Mouse (Mus musculus) kidney, embryonic 14.5 days (tissue): ENCODE data around the gene Slc45a3. TPM values are rescaled to one million over a fixed set of nuclear protein-coding genes. Genes with fewer than 3 reads are reported as not detected.
A peak's percentile ranks its signal among the peaks of the same experiment; 100 is the strongest.

Experiments used
- ATAC-seq: fragments of 200-750 bp; cut with Nextera tagmentation; 2 replicates; pipeline ENCODE4 v1.8.0; 2017; ENCODE audit warnings: moderate number of reproducible peaks, mild to moderate bottlenecking, moderate TSS enrichment, moderate library complexity; ENCODE audit not compliant: low FRiP score, low TSS enrichment
- H3K27ac ChIP-seq: fragments of 300-500 bp; sonication (generic); 2 replicates; pipeline ENCODE4 v1.5.1; 2014; ENCODE audit warnings: low read depth, mild to moderate bottlenecking, low read length, moderate library complexity, mixed read lengths
- H3K27me3 ChIP-seq: fragments of 300-500 bp; sonication (generic); 2 replicates; pipeline ENCODE4 v1.6.1; 2014; ENCODE audit warnings: mild to moderate bottlenecking, low read length; ENCODE audit not compliant: control insufficient read depth, insufficient read depth
- H3K36me3 ChIP-seq: fragments of 300-500 bp; sonication (generic); 2 replicates; pipeline ENCODE4 v1.6.1; 2014; ENCODE audit warnings: low read length, mixed read lengths; ENCODE audit not compliant: control insufficient read depth, insufficient read depth
- H3K4me1 ChIP-seq: fragments of 300-500 bp; sonication (generic); 2 replicates; pipeline ENCODE4 v1.6.1; 2014; ENCODE audit warnings: low read length, mixed read lengths; ENCODE audit not compliant: control insufficient read depth, insufficient read depth
- H3K4me2 ChIP-seq: fragments of 300-500 bp; sonication (generic); replicated peaks from 2 replicates; pipeline ENCODE4 v1.6.1; 2014; ENCODE audit warnings: low read depth, mild to moderate bottlenecking, low read length
- H3K4me3 ChIP-seq: fragments of 300-500 bp; sonication (generic); 2 replicates; pipeline ENCODE4 v1.5.1; 2014; ENCODE audit warnings: mild to moderate bottlenecking, low read length
- H3K9ac ChIP-seq: fragments of 300-500 bp; sonication (generic); 2 replicates; pipeline ENCODE4 v1.6.1; 2014; ENCODE audit warnings: low read depth, mild to moderate bottlenecking, low read length, moderate library complexity
- H3K9me3 ChIP-seq: fragments of 300-500 bp; sonication (generic); 2 replicates; pipeline ENCODE4 v1.6.1; 2016; ENCODE audit warnings: low read length; ENCODE audit not compliant: control insufficient read depth
- WGBS: fragments of 180-500 bp; shearing (Covaris S2); extraction: QIAGEN DNeasy Blood & Tissue Kit; methylation state at CpG from one replicate; pipeline ENCODE4 v1.1.7; 2014; 5-methylcytosine and 5-hydroxymethylcytosine counted together
- polyA plus RNA-seq: library from polyadenylated mRNA; unstranded; fragments of >200 nt; fragmentation: Nextera tagmentation; extraction: Ambion mirVana; gene quantifications from 2 replicates; pipeline ENCODE4 v1.2.1, GENCODE M21; 2014

Slc45a3 gene
- polyA plus RNA-seq, 1 experiment from 2014 or later, result 7.3 TPM

- peak; percentile 33 for ATAC-seq
- Histone ChIP-seq H3K9me3 (no peaks in the 10 kb centered on the region), H3K27ac (peak overlapping the region; percentile 42; the same call in 1 of the 2 replicates), H3K36me3 (no peaks in the 10 kb centered on the region), H3K4me3 (peak overlapping the region; percentile 82), H3K9ac (peak overlapping the region; percentile 81), H3K27me3 (peaks cover 8% of the 10 kb centered on the region), H3K4me1 (peaks cover 11% of the 10 kb centered on the region), H3K4me2 (peak overlapping the region; percentile 99)
- WGBS, result under 1% methylated on average over 72 of the region's 76 CpGs
Observed at GRCm38 (mm10) chr1:131963085-131963951, 551 bp downstream of the Slc45a3 start.

DNA sequence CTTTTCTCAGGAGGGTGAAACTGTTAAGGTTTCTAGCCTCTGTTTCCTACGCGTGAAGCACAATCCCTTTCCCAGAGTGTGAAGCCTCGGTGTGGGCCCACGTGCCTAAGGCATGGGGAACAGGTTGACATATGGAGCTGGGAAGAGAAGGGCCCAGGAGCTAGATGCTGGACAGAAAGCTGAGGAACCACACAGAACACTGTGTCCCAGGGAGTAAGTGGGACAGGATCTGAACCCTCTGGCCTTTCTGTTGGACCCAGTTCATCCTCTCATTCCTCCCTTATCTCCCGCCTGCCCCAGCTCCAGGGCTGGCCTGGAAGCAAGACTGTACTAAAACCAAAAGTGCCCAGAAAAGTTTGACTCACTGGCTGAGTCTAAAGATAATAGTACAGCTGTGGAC, 1.3 kb downstream of the Slc45a3 start:
- Histone ChIP-seq H3K4me3 (no peak overlapping the region; the same call in 1 of the 2 replicates), H3K4me2 (peak overlapping the region; percentile 99), H3K9ac (0 out of 2 replicates have a peak overlapping the region, but pooled peaks have one; percentile 81), H3K4me1 (peaks cover 15% of the 10 kb centered on the region), H3K27ac (no peak overlapping the region), H3K27me3 (peaks cover 11% of the 10 kb centered on the region), H3K36me3 (no peaks in the 10 kb centered on the region), H3K9me3 (no peaks in the 10 kb centered on the region)
- WGBS, result 37% methylated on average over 5 of the region's 5 CpGs
- no peak for ATAC-seq

DNA sequence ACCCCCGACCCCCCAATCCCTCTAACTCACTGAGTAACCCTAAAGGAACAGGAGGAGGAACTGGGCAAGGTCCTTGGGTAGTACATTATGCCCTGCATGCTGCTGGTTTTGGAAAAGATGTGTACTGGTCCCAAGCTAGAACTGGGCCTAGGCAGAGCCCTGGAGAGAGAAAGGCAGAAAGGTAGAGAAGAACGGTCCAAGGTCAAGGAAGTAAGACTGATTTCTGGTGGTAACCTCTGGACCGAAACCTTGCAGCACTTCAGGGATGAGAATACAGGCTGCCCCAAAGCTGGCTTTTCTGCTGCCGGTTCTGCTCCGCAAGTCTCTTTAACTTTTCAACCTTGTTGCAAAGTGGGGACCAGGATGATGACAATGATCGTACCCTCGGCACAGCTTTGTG, 1.8 kb downstream of the Slc45a3 start:
- no peak for ATAC-seq
- H3K4me1 ChIP-seq, result peaks cover 16% of the 10 kb centered on the region
- H3K4me3 ChIP-seq, result no peak overlapping the region
- no peak overlapping the region for H3K27ac ChIP-seq
- H3K9ac ChIP-seq, result no peak overlapping the region
- H3K4me2 ChIP-seq, result peak overlapping the region; percentile 99; the same call in 1 of the 2 replicates
- H3K27me3 ChIP-seq, result peaks cover 11% of the 10 kb centered on the region
- H3K9me3 ChIP-seq, result no peaks in the 10 kb centered on the region
- WGBS, result 71% methylated on average over 7 of the region's 7 CpGs
- no peaks in the 10 kb centered on the region for H3K36me3 ChIP-seq

GRCm38 (mm10) chr1:131965818-131966217, 3.1 kb downstream of the Slc45a3 start:
- Histone ChIP-seq H3K9me3 (no peaks in the 10 kb centered on the region), H3K36me3 (no peaks in the 10 kb centered on the region), H3K4me3 (no peak overlapping the region), H3K9ac (no peak overlapping the region), H3K4me2 (no peak overlapping the region), H3K4me1 (peaks cover 23% of the 10 kb centered on the region), H3K27ac (no peak overlapping the region), H3K27me3 (peaks cover 11% of the 10 kb centered on the region)
- 32% methylated on average over 5 of the region's 5 CpGs for WGBS
- ATAC-seq, result no peak

- 54% methylated on average over 7 of the region's 7 CpGs for WGBS
- Histone ChIP-seq H3K36me3 (no peaks in the 10 kb centered on the region), H3K4me1 (peaks cover 39% of the 10 kb centered on the region), H3K27ac (no peak overlapping the region), H3K4me2 (no peak overlapping the region), H3K9me3 (no peaks in the 10 kb centered on the region), H3K27me3 (peaks cover 11% of the 10 kb centered on the region), H3K9ac (no peak overlapping the region), H3K4me3 (no peak overlapping the region)
- no peak for ATAC-seq
Observed at GRCm38 (mm10) chr1:131967336-131967735, 4.6 kb downstream of the Slc45a3 start.

- Histone ChIP-seq H3K27ac (no peak overlapping the region), H3K9ac (no peak overlapping the region), H3K4me2 (no peak overlapping the region), H3K4me1 (peaks cover 46% of the 10 kb centered on the region), H3K4me3 (no peak overlapping the region), H3K36me3 (no peaks in the 10 kb centered on the region), H3K9me3 (no peaks in the 10 kb centered on the region), H3K27me3 (peaks cover 11% of the 10 kb centered on the region)
- no peak for ATAC-seq
- WGBS, result 35% methylated on average over 3 of the region's 3 CpGs
Observed at GRCm38 (mm10) chr1:131968556-131968955, 5.8 kb downstream of the Slc45a3 start.

DNA sequence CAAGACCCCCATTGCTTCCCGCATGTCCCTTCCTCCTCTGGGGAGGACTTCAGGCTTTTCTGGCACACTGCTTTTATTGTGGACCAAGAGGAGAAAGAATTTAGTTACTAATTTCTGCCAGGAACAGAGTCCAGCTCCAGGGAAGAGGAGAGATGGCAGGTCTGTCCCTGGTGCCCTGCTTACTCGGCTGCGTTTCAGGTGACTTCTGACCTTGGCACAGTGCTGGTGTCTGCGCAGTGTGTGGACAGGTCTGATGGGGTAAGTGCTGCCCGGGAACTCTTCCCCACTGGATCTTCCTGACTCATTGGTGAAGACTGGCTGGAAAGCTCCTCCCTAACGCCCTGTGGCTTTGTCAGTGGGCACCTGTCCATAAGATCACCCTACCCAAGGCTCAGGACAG, 6.2 kb downstream of the Slc45a3 start:
- Histone ChIP-seq H3K4me2 (no peak overlapping the region), H3K36me3 (no peaks in the 10 kb centered on the region), H3K4me1 (peaks cover 46% of the 10 kb centered on the region), H3K9me3 (no peaks in the 10 kb centered on the region), H3K4me3 (no peak overlapping the region), H3K9ac (no peak overlapping the region), H3K27ac (no peak overlapping the region), H3K27me3 (peaks cover 8% of the 10 kb centered on the region)
- ATAC-seq, result no peak
- 66% methylated on average over 6 of the region's 6 CpGs for WGBS

- Histone ChIP-seq H3K4me2 (no peak overlapping the region), H3K9ac (no peak overlapping the region), H3K9me3 (no peaks in the 10 kb centered on the region), H3K36me3 (no peaks in the 10 kb centered on the region), H3K4me1 (peaks cover 43% of the 10 kb centered on the region), H3K27ac (no peak overlapping the region), H3K27me3 (peaks cover 8% of the 10 kb centered on the region; the same call in 1 of the 2 replicates), H3K4me3 (no peak overlapping the region)
- 51% methylated on average over 4 of the region's 4 CpGs for WGBS
- ATAC-seq, result no peak
Observed at GRCm38 (mm10) chr1:131969825-131970224, 7.1 kb downstream of the Slc45a3 start.

- no peaks in the 10 kb centered on the region for H3K9me3 ChIP-seq
- 0 out of 2 replicates have a peak overlapping the region, but pooled peaks have one; percentile 26 for H3K4me2 ChIP-seq
- H3K9ac ChIP-seq, result no peak overlapping the region; the same call in 1 of the 2 replicates
- no peak overlapping the region for H3K4me3 ChIP-seq
- H3K27ac ChIP-seq, result peak overlapping the region; percentile 85
- H3K4me1 ChIP-seq, result peaks cover 45% of the 10 kb centered on the region
- peaks cover 8% of the 10 kb centered on the region; the same call in 1 of the 2 replicates for H3K27me3 ChIP-seq
- no peak for ATAC-seq
- no peaks in the 10 kb centered on the region for H3K36me3 ChIP-seq
- WGBS, result 40% methylated on average over 5 of the region's 5 CpGs
Observed at GRCm38 (mm10) chr1:131970322-131970660, 7.5 kb downstream of the Slc45a3 start.
